Mouse (Mus musculus): ENCODE measurements around the gene Palld. TPM values are rescaled to one million over a fixed set of nuclear protein-coding genes. Genes with fewer than 3 reads are reported as not detected.
A peak's percentile ranks its signal among the peaks of the same experiment; 100 is the strongest.

Gene Palld
- polyA plus RNA-seq, 1 experiment from 2014 or later: 57.9 TPM

DNA sequence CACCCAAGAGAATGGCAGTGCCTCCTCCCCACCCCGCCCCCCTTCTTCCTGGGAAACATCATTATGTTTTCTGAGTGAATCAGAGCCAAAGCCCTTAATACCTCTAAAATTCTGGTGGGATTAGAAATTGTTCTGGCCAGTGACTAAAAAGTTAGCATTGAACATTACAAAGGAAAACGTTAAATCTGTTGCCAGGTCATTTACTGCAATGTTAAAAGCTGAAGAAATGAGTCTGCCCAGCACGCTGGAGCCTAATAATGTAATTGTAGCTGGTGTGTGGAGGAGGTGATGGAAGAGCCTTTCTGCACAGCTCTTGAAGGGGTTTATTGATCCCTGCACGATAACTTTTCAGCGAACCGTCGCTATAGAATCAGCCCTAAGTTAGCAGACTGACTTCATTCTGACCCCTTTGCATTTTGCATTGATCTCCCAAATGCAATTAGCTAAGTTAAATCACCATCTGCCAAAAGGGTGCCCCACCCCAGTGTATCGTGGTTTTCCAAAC is 165.7 kb downstream of the Palld start:
- Histone ChIP-seq H3K9me3 (0 out of 2 replicates have a peak, but pooled peaks cover 2% of the 10 kb centered on the region), H3K4me1 (no peaks in the 10 kb centered on the region), H3K36me3 (peaks cover 8% of the 10 kb centered on the region; the same call in 1 of the 2 replicates), H3K4me2 (replicated peaks) (no peak overlapping the region), H3K27ac (replicated peaks) (no peak overlapping the region), H3K27me3 (no peaks in the 10 kb centered on the region), H3K4me3 (no peak overlapping the region), H3K9ac (replicated peaks) (no peak overlapping the region)
- 87% methylated on average over 8 of the region's 8 CpGs for WGBS
- ATAC-seq (ENCODE audit: low FRiP score, low read depth): no peak

DNA sequence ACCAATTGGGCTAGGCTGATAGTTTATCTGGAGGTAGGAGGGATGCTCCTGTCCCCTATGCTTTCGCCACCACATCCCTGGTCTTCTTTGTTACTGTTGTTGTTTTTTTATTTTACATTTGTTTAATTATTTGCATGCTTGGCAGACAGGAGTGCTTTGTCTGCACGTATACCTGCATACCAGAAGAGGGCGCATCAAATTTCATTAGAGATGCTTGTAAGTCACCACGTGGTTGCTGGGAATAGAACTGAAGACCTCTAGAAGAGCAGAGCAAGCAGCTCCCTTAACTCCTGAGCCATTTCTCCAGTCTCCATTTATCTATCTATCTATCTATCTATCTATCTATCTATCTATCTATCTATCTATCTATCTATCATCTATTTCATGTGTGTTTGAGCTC is 166.4 kb downstream of the Palld start:
- H3K9ac ChIP-seq (replicated peaks): no peak overlapping the region
- H3K4me3 ChIP-seq: no peak overlapping the region
- H3K27me3 ChIP-seq: no peaks in the 10 kb centered on the region
- H3K9me3 ChIP-seq: 0 out of 2 replicates have a peak, but pooled peaks cover 2% of the 10 kb centered on the region
- WGBS: 53% methylated on average over 4 of the region's 4 CpGs
- H3K36me3 ChIP-seq: peaks cover 8% of the 10 kb centered on the region; the same call in 1 of the 2 replicates
- H3K27ac ChIP-seq (replicated peaks): no peak overlapping the region
- H3K4me1 ChIP-seq: no peaks in the 10 kb centered on the region
- ATAC-seq (ENCODE audit: low FRiP score, low read depth): no peak
- no peak overlapping the region for H3K4me2 ChIP-seq (replicated peaks)

DNA sequence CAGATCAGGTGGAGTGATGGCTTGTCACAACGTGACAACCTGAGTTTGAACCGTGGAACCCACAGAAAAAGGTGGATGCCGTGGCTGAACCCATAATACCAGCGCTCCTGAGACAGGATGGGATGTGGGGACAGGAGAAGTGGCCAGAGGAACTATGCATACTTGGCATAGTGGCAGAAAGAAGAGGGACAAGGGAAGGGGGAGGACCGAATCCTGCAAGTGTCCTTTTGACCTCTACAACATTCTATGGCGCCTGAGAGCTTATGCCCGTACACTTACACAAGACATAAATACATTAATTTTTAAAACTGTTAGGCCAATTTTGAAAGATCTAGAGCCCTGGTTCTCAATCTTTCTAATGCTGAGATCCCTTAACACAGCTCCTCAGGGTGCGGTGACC is 168.3 kb downstream of the Palld start:
- H3K4me3 ChIP-seq: no peak overlapping the region
- no peaks in the 10 kb centered on the region for H3K4me1 ChIP-seq
- WGBS: 92% methylated on average over 8 of the region's 8 CpGs
- H3K9ac ChIP-seq (replicated peaks): no peak overlapping the region
- H3K9me3 ChIP-seq: no peaks in the 10 kb centered on the region
- ATAC-seq (ENCODE audit: low FRiP score, low read depth): no peak
- no peak overlapping the region for H3K27ac ChIP-seq (replicated peaks)
- no peaks in the 10 kb centered on the region for H3K27me3 ChIP-seq
- H3K4me2 ChIP-seq (replicated peaks): no peak overlapping the region
- H3K36me3 ChIP-seq: peaks cover 8% of the 10 kb centered on the region; the same call in 1 of the 2 replicates

DNA sequence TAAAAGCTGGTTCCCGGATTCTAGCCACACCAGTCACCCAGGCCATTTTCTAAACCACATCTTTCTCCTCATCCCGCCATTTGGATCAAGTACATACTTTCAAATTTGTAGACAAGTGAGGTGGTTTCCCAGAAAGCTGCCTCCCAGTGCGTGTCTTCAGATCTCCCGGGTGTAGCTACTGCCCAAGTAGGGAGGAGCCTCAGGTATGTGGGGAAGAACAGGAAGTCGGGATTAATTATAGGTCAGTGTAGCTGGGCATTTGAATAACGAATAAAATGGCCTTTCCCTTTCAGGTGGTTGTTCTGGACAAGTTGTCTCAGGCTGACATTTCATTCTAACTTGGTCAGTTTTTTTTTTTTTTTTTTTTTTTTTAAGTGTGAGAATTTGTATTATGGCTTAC is 170.3 kb downstream of the Palld start:
- Histone ChIP-seq H3K36me3 (0 out of 2 replicates have a peak, but pooled peaks cover 4% of the 10 kb centered on the region), H3K4me1 (peaks cover 3% of the 10 kb centered on the region; the same call in 1 of the 2 replicates), H3K4me2 (replicated peaks) (no peak overlapping the region), H3K9me3 (no peaks in the 10 kb centered on the region), H3K27me3 (no peaks in the 10 kb centered on the region), H3K9ac (replicated peaks) (no peak overlapping the region), H3K27ac (replicated peaks) (no peak overlapping the region), H3K4me3 (no peak overlapping the region)
- 86% methylated on average over 6 of the region's 6 CpGs for WGBS
- no peak for ATAC-seq (ENCODE audit: low FRiP score, low read depth)

DNA sequence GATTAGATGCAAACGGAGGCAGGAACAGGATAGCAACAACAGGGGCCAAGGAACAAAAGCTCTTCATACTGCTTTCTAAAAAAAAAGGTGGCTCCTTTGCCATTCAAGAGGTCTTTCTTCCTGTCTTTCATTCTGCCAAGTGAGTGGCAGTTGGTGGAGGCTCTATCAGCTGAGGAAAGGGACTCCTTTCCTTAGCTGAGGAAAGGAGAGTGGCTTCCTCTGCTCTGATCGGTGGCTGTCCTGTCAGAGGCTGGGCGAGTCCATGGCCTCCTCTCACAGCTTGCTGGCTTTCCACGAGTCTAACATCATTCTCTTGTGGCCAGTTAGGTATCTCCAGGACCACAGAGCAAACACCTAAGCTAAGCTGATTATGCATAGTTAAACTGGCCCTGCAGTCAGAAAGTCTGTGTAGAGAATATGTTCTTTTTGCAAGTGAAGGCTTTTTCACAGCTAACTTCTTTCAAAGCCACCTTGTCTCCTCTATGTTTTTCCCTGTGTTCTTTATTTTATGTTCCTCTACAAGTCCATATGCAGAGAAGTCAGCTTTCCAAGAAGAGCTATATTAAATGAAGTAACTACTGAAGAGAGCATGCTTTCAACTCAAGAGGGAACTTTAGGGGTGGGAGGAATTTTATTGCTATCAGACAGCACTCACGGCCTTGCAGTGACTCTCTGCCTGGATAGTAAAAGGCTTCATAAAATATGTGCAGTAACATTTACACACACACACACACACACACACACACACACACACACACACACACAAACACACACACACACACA is 171.0 kb downstream of the Palld start:
- H3K4me3 ChIP-seq: no peak overlapping the region
- H3K27me3 ChIP-seq: no peaks in the 10 kb centered on the region
- no peaks in the 10 kb centered on the region for H3K9me3 ChIP-seq
- no peak for ATAC-seq (ENCODE audit: low FRiP score, low read depth)
- H3K4me2 ChIP-seq (replicated peaks): no peak overlapping the region
- WGBS: 70% methylated on average over 5 of the region's 5 CpGs
- H3K27ac ChIP-seq (replicated peaks): no peak overlapping the region
- H3K36me3 ChIP-seq: 0 out of 2 replicates have a peak, but pooled peaks cover 4% of the 10 kb centered on the region
- peaks cover 8% of the 10 kb centered on the region for H3K4me1 ChIP-seq
- H3K9ac ChIP-seq (replicated peaks): no peak overlapping the region

DNA sequence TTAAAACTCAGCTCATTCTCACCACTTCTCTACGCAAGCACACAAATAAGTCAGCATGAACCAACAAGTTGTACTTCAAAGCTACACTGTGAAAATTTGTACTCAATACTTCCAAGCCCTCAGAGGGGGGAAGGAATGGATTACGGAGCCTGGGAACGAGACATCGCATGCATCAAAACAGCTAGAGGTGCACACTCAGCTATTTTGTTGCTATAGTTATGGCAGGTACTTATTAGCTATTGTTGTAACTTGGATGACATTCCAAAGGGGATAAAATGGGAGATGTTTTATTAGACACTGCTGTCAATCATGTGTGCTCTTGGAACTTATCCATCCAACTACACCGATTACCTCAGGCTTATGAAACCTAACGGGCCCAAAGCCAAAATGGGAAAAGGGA is 171.8 kb downstream of the Palld start:
- 94% methylated on average over 6 of the region's 6 CpGs for WGBS
- H3K4me2 ChIP-seq (replicated peaks): no peak overlapping the region
- peaks cover 8% of the 10 kb centered on the region for H3K4me1 ChIP-seq
- H3K36me3 ChIP-seq: 0 out of 2 replicates have a peak, but pooled peaks cover 4% of the 10 kb centered on the region
- H3K9me3 ChIP-seq: no peaks in the 10 kb centered on the region
- H3K27ac ChIP-seq (replicated peaks): no peak overlapping the region
- no peaks in the 10 kb centered on the region for H3K27me3 ChIP-seq
- H3K9ac ChIP-seq (replicated peaks): no peak overlapping the region
- ATAC-seq (ENCODE audit: low FRiP score, low read depth): no peak
- no peak overlapping the region for H3K4me3 ChIP-seq

DNA sequence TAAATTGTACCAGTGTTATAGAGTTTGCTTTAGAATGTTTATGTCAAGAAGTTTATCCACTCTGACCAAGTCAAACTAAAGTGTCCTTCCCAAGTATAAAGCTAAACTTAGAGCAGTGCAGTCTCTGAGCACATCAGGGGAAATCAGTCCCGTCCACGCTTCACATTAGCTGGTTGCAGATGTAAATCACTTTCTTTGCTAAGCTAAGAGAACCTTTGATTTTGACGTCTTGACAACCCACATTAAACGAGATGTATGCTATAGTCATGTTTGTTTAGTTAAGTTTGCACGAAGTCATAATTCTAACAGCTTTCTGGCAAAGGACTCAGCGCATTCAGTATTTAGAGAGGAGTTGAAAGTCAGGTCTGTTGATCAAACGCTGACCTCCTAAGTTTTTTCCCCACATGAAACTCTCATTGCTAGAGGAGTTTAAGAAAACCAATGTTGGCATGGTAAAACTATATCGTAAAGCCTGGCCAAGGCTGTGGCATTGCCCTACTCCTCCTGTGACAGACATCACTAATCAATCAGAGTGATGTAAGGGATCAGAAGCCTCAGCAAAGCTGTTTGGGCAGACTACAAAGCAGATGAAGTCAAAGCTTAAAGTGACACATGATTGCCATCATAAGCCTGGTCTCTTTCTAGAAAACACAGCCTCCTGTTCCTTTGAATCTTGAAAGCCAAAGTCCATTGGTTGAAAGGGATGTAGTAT is 177.0 kb downstream of the Palld start:
- no peak overlapping the region for H3K9ac ChIP-seq (replicated peaks)
- no peak overlapping the region for H3K27ac ChIP-seq (replicated peaks)
- H3K4me3 ChIP-seq: no peak overlapping the region
- H3K36me3 ChIP-seq: no peaks in the 10 kb centered on the region
- H3K27me3 ChIP-seq: no peaks in the 10 kb centered on the region
- H3K9me3 ChIP-seq: no peaks in the 10 kb centered on the region
- peaks cover 8% of the 10 kb centered on the region for H3K4me1 ChIP-seq
- WGBS: 87% methylated on average over 8 of the region's 8 CpGs
- H3K4me2 ChIP-seq (replicated peaks): no peak overlapping the region
- no peak for ATAC-seq (ENCODE audit: low FRiP score, low read depth)

DNA sequence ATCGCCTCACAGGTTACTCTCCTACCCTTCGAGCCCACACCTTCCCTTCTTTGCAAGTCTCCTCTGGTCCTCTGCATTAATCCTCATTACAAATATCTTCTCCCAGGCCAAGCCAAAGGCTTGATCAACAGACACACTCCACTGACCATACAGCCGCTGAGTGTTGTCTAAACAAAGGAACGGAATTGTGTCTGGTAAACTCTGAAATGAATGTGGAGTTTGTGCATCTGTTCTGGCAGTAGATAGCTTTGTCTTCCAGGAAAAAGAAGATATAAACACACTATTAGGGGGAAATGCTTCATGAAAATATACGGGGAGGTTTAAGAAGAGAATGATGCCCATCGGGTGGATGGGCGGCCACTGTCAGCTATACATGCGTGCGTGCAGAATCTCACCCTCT is 180.3 kb downstream of the Palld start:
- H3K27me3 ChIP-seq: no peaks in the 10 kb centered on the region
- H3K9me3 ChIP-seq: 0 out of 2 replicates have a peak, but pooled peaks cover 2% of the 10 kb centered on the region
- no peak overlapping the region for H3K27ac ChIP-seq (replicated peaks)
- WGBS: 80% methylated on average over 9 of the region's 9 CpGs
- H3K4me3 ChIP-seq: no peak overlapping the region
- H3K4me2 ChIP-seq (replicated peaks): no peak overlapping the region
- H3K4me1 ChIP-seq: peaks cover 5% of the 10 kb centered on the region
- H3K36me3 ChIP-seq: peaks cover 16% of the 10 kb centered on the region
- H3K9ac ChIP-seq (replicated peaks): no peak overlapping the region
- ATAC-seq (ENCODE audit: low FRiP score, low read depth): no peak

DNA sequence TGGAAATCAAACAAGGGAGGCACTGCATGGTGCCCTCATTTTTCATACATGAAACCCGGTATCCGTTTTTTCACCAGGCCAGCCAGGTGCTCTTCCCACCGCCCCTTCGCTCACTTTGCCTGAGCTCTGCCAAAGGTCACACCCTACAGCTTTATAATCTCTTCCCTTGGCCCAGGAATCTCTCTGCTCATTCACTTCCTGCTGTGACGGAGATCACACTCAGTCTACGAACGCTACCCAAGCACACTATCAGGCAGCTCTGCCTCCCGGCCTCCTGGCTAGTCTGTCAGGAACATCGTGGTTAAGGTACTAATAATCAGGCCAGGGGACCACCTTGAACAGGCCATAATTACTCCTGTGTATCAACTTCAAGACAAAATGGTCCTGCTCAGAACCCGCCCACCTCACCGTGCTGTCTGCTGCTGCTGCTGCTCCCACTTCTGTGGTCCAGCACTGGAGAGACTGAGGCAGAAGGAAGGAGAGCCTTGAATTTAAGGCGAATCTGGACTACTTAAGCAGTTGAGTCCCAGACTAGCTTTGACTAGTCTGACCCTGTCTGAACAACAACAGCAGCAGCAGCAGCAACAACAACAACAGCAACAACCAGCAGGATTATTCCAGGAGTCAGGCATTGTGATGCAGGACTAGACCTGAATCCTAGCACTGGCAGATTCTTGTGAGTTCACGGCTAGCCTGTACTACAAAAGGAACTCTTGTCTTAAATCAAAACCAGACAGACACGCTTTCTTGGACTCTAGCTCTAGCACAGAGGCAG is 187.0 kb downstream of the Palld start:
- Histone ChIP-seq H3K36me3 (peaks cover 16% of the 10 kb centered on the region), H3K9ac (replicated peaks) (no peak overlapping the region), H3K27ac (replicated peaks) (no peak overlapping the region), H3K9me3 (0 out of 2 replicates have a peak, but pooled peaks cover 2% of the 10 kb centered on the region), H3K4me3 (no peak overlapping the region), H3K4me1 (peaks cover 6% of the 10 kb centered on the region), H3K4me2 (replicated peaks) (no peak overlapping the region), H3K27me3 (no peaks in the 10 kb centered on the region)
- ATAC-seq (ENCODE audit: low FRiP score, low read depth): no peak
- WGBS: 54% methylated on average over 14 of the region's 14 CpGs

DNA sequence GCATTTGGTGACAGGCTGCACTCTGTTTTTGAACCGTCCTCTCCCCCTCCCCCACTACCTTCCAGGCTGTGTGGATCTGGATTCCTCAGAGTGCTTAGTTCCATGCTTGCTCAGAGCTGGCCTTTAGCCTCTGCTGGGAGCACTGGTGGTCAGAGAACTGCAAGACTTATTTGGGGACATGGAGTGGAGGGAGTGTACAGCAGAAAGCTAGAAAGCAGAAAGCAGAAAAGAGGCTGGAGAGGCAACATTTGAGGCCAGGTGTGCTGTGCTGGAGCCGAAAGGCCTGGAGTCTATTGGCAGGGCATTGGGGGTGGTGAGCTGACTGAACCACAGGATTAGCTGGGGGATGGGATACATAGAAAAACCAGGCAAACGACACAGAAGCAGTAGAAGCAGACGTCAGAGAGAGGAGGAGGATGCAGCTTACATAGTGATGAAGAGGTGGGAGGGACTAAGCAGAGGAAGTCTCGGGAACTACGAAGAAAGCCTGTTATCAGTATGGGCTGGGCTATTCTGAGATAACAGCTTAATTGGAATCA is 188.1 kb downstream of the Palld start:
- Histone ChIP-seq H3K4me3 (no peak overlapping the region), H3K4me2 (replicated peaks) (no peak overlapping the region), H3K4me1 (peaks cover 6% of the 10 kb centered on the region), H3K27me3 (no peaks in the 10 kb centered on the region), H3K36me3 (peaks cover 13% of the 10 kb centered on the region), H3K9me3 (0 out of 2 replicates have a peak, but pooled peaks cover 2% of the 10 kb centered on the region), H3K27ac (replicated peaks) (0 out of 2 replicates have a peak overlapping the region, but pooled peaks have one; percentile 2), H3K9ac (replicated peaks) (no peak overlapping the region; the same call in 1 of the 2 replicates)
- 39% methylated on average over 6 of the region's 6 CpGs for WGBS
- ATAC-seq (ENCODE audit: low FRiP score, low read depth): peak; percentile 49; the same call in 1 of the 2 replicates

DNA sequence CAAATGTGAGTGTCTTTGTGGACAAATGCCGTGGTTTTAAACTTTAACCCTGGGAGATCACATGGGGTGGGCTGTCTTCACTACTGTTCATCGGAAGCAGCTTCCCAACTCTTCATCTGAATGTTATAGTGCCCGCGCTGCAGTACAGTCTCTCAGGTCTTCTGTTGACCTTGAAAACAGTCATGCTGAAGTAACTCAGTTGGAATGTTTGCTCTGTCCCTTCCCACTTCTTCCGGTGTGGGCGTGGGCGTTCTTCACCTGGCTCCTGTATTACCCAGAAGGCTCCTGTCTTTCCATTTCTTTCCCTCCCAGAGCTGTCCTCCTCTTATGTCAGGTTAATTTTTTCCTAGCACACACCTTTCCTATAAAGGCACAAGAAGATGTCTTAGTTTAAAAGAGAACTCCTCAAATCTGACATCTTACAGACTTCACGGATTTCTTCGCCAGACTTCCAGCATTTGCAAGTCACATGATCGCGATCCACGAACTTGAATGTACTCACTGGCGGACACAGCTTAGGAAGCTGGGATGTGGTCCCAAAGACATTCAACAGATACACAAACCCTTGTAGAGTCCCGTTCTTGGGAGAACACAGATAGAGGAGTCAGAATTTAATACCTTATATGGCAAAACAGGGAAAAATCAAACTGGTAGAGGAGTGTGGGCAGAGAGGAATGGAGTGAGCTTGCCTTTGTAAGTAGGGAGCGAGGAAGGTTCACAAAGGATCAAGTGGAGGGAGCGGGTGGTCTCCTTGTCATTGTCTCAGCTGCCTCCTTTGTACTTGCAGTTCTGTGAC is 189.1 kb downstream of the Palld start:
- no peak for ATAC-seq (ENCODE audit: low FRiP score, low read depth)
- Histone ChIP-seq H3K9ac (replicated peaks) (no peak overlapping the region), H3K4me1 (peaks cover 6% of the 10 kb centered on the region), H3K27ac (replicated peaks) (no peak overlapping the region), H3K4me2 (replicated peaks) (no peak overlapping the region), H3K36me3 (peaks cover 7% of the 10 kb centered on the region), H3K9me3 (0 out of 2 replicates have a peak, but pooled peaks cover 2% of the 10 kb centered on the region), H3K27me3 (no peaks in the 10 kb centered on the region), H3K4me3 (no peak overlapping the region)
- WGBS: 87% methylated on average over 16 of the region's 16 CpGs
